24 mouse cellular contexts compared by ENCODE assay signal in the genomic region with DNA sequence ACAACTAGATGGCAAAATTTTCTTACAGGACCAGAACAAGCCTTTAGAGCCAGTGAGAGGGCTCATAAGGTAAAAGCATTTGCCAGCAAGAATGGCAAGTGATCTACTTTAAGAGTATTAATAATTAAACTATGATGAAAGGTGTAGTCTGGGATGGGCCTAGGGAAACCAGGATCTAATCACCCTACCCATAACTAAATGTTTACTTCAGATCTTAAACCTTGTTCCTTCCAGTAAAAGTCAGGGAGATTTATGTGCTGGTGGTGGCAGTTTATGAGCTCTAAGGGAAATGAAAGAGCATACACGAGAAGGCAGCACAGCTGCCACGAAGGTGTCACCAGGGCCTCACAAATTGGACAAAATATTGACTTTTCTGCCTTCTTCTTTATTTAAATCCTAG.
"Had no signal": no experiment of that assay in that cellular context is flagged by ENCODE, and none has a peak within 500 bp of the region (broad histone marks: within the 10 kb centered on the region; RNA-seq: fewer than 3 reads in every experiment).

No protein-coding gene starts in this region.

- H3K9ac ChIP-seq: liver, embryonic 12.5 days; liver, embryonic 15.5 days; lung, embryonic 15.5 days; midbrain, embryonic 15.5 days; neural tube, embryonic 12.5 days; neural tube, embryonic 15.5 days; stomach, embryonic 15.5 days had no signal

- H3K27me3 ChIP-seq: liver, embryonic 12.5 days; liver, embryonic 15.5 days; lung, embryonic 15.5 days; midbrain, embryonic 15.5 days; neural tube, embryonic 12.5 days; neural tube, embryonic 15.5 days; stomach, embryonic 15.5 days had no signal

- H3K4me1 ChIP-seq: lung, embryonic 15.5 days; midbrain, embryonic 15.5 days; neural tube, embryonic 12.5 days; stomach, embryonic 15.5 days had no signal

- H3K27ac ChIP-seq: kidney, postnatal 0 days; left cerebral cortex, adult 2 months; liver, embryonic 12.5 days; liver, embryonic 15.5 days; lung, embryonic 15.5 days; midbrain, embryonic 15.5 days; neural tube, embryonic 12.5 days; neural tube, embryonic 15.5 days; stomach, embryonic 15.5 days had no signal

- DNase-seq: kidney, adult 11 months; kidney, adult 9 months; kidney, postnatal 25 days; layer of hippocampus, postnatal 36 days; lung, adult 18-20 months; lung, postnatal 10 days; lung, postnatal 4 days; right cerebral cortex, adult 18-20 months; right cerebral cortex, postnatal 14 days; right cerebral cortex, postnatal 4 days; spleen, adult 18-20 months; thymus, adult 2 months; thymus, postnatal 14 days; thymus, postnatal 4 days had no signal

- H3K9me3 ChIP-seq: liver, embryonic 12.5 days; liver, embryonic 15.5 days; lung, embryonic 15.5 days; midbrain, embryonic 15.5 days; neural tube, embryonic 12.5 days; neural tube, embryonic 15.5 days; stomach, embryonic 15.5 days had no signal

- H3K36me3 ChIP-seq: liver, embryonic 12.5 days; liver, embryonic 15.5 days; lung, embryonic 15.5 days; midbrain, embryonic 15.5 days; neural tube, embryonic 12.5 days; neural tube, embryonic 15.5 days; stomach, embryonic 15.5 days had no signal

- H3K4me2 ChIP-seq: liver, embryonic 12.5 days; liver, embryonic 15.5 days; lung, embryonic 15.5 days; midbrain, embryonic 11.5 days; midbrain, embryonic 15.5 days; neural tube, embryonic 12.5 days; neural tube, embryonic 15.5 days; stomach, embryonic 15.5 days had no signal

- ATAC-seq: liver, embryonic 12.5 days; midbrain, embryonic 15.5 days had no signal

- H3K4me3 ChIP-seq: left cerebral cortex, adult 2 months; liver, embryonic 12.5 days; liver, embryonic 15.5 days; lung, embryonic 15.5 days; midbrain, embryonic 15.5 days; neural tube, embryonic 12.5 days; neural tube, embryonic 15.5 days; stomach, embryonic 15.5 days had no signal
